Mouse (Mus musculus) frontal cortex, adult (tissue): ENCODE data around the gene Olfr1154.

Source experiments
- ATAC-seq: cut with Nextera tagmentation; 2 replicates; pipeline ENCODE4 v1.9.2; 2017; ENCODE audit warnings: mild to moderate bottlenecking, moderate library complexity, mixed read lengths; ENCODE audit not compliant: low TSS enrichment

Gene Olfr1154

GRCm38 (mm10) chr2:87905066-87905465 is at the start of gene Olfr1154:
Gene Olfr1154 (minus strand): TSS chr2:87905166.
- ATAC-seq = no peak

GRCm38 (mm10) chr2:87953000-87953399 is 48.0 kb upstream of the Olfr1154 start, which contains the start of gene Olfr1156:
Gene Olfr1156 (minus strand): TSS chr2:87953100.
- no peak for ATAC-seq

DNA sequence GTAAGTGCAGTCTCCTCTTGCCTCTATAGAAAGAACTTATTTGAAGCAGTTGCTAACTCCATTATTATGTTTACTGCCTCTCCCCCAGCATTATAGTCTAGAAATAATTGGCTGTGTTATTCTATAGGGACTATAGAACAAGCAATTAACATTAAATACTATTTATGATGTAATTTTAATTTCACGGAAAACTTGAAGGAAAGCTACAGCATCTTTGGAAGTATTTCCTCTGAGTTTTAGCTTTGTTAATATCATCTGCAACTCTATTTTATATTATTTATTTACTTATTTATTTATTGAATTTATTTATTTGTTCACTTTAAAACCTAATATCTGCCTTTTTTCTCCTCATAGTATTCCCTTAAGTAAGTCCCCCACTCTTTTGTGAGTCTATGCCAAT is 40.1 kb upstream of the Olfr1154 start, which contains the start of gene Olfr1155:
Olfr1155 (minus strand) TSS at position 101 of the 400 bp plus-strand sequence.
- ATAC-seq = no peak

DNA sequence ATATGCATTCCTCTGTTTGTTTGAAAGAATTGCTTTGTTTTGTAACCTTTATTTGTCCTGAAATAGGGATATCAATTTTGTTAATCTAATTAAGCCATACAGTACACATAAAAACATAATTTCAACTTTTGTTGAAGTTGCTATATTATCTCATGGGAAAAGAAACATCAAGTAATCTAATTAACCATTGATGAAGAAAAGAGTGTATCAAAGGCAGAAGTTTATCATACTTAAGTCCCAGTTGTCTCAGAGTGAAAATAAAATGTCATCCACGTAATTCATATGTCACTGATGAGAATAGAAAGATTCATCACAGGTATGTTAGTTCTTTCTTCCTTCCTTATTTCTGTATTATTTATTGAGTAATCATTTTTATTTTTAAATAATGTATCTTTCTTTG is 10.3 kb downstream of the Olfr1154 start, which contains the start of gene Olfr1153:
Olfr1153 (plus strand) TSS at position 301 of the 400 bp plus-strand sequence.
- ATAC-seq = no peak

DNA sequence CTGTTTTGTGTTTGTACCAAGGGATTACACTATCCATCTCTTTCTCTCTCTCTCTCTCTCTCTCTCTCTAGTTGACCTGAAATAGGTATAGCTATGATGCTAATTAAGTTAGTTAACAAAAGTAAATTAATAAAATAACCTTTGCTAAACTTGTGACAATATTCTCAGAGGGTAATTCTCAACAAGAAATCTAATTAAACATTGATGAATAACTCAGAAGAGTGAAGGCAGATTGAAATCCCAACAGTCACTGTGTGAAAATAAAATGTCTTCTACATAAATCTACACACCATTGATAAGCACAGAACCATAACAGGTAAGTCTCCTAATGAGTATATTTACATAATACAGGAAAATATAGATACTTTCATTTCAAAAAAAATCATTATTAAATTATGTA is 38.8 kb downstream of the Olfr1154 start, which contains the start of gene Olfr1152:
Olfr1152 (plus strand) TSS at position 301 of the 400 bp plus-strand sequence.
- no peak for ATAC-seq

DNA sequence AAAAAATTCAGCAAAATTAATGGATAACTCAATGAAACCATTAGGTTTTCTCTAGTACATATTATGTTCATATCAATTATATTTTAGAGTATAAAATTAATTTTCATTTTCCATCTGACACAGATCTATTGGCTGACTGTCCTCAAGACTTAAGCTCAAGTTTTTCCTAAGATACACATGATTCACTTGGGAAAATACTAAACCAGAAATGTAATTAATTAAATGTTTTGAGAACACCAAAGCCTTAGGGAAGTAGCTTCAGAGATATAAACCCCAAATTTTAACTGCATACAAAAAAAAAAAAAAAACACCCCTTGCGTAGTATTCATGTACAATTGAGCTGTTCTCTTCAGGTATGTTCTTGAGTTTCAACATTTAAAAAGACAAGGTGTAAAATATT is 49.4 kb downstream of the Olfr1154 start, which contains the start of gene Olfr1151:
Olfr1151 (plus strand) TSS at position 301 of the 400 bp plus-strand sequence.
- no peak for ATAC-seq
